Mouse (Mus musculus) myocyte (in vitro differentiated cells): Measurements from ENCODE around the gene Syt2.

Source experiments
- E2F4 ChIP-seq: IDR thresholded peaks from one replicate; pipeline ENCODE4 v1.6.1; 2011; ENCODE audit warnings: mild to moderate bottlenecking, control low read depth, moderate library complexity; ENCODE audit not compliant: insufficient read depth
- MAX ChIP-seq: IDR thresholded peaks from one replicate; pipeline ENCODE4 v1.6.1; 2011; ENCODE audit warnings: low read depth, mild to moderate bottlenecking, control low read depth
- POLR2A ChIP-seq: IDR thresholded peaks from one replicate; pipeline ENCODE4 v1.6.1; 2011; ENCODE audit warnings: low read depth, mild to moderate bottlenecking, control low read depth, moderate library complexity; ENCODE audit not compliant: insufficient read length
- TCF12 ChIP-seq: IDR thresholded peaks from one replicate; pipeline ENCODE4 v1.6.1; 2011; ENCODE audit warnings: mild to moderate bottlenecking, control low read depth; ENCODE audit not compliant: poor library complexity, insufficient read depth, severe bottlenecking

GRCm38 (mm10) chr1:134708274-134708673 lies 61.8 kb downstream of the Syt2 start:
- no peak for TF ChIP-seq POLR2A
- TF ChIP-seq E2F4 = no peak
- TF ChIP-seq TCF12 = no peak
- TF ChIP-seq MAX = no peak
